9 mouse cellular contexts compared by ENCODE assay signal in the genomic region with DNA sequence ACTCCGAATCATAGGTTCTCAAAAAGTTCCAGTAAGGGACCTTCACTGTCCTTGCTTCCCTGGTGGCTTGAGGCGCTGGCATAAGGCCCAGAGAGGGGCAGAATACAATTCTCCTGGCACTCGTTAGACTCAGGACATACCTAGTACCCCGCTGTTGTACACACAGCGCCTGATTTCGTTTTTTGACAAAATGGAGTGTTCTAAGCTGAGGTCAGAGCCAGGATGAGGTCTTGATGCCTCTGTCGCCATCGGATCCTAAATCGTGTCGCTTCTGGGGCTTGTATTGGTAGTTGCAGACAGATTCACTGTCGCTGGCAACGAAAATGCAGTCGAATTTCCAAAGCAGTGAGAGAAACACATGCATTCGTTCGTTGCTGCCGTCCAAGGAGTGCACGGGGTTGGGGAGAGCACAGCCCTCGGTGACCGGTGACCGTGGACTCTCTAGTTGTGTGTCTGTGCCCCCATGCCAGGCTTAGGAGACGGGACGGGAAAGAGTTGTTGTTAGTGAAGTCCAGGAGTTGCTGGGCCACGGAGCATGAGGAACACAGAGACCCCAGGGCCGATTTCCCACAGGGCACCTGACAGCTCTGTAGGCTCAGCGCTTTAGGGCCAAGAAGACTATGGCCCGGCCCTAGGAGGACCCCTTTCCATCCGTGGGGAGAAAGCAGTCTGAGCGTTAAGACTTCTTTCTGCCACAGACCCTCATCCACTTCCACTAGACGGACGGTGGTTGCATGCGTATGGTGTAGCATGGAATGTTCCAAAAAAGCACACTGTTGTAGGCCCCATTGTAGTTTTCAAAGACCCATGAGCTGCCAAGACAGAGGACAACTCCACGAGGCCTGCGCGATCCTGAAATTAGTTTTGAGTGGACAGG. TPM values are rescaled to one million over a fixed set of nuclear protein-coding genes. Genes with fewer than 3 reads are reported as not detected.
DNase-seq lines count a peak whose midpoint lies in the region; ATAC-seq lines count a peak whose summit lies in the region.
"Had no signal": no experiment of that assay in that cellular context is flagged by ENCODE, and none has a peak within 500 bp of the region (broad histone marks: within the 10 kb centered on the region; RNA-seq: fewer than 3 reads in every experiment).

No protein-coding gene starts in this region.

- H3K9me3 ChIP-seq in hindbrain, embryonic 10.5 days: no peaks in the 10 kb centered on the region
- no peaks in the 10 kb centered on the region for H3K9me3 ChIP-seq in hindbrain, embryonic 12.5 days (replicated peaks)
- H3K9me3 ChIP-seq in neural tube, embryonic 15.5 days (replicated peaks): no peaks in the 10 kb centered on the region
- no peaks in the 10 kb centered on the region for H3K9me3 ChIP-seq in limb, embryonic 13.5 days

- no peak for ATAC-seq in hindbrain, embryonic 12.5 days (ENCODE audit: low FRiP score)
- no peak for ATAC-seq in neural tube, embryonic 15.5 days (ENCODE audit: low FRiP score)
- ATAC-seq in limb, embryonic 13.5 days (ENCODE audit: low FRiP score, low read depth): no peak
- ATAC-seq: hindbrain, embryonic 16.5 days had no signal

- H3K27me3 ChIP-seq in hindbrain, embryonic 10.5 days (ENCODE audit: insufficient read depth, poor library complexity, severe bottlenecking): peaks cover 100% of the 10 kb centered on the region
- H3K27me3 ChIP-seq in hindbrain, embryonic 12.5 days: peaks cover 100% of the 10 kb centered on the region
- peaks cover 90% of the 10 kb centered on the region for H3K27me3 ChIP-seq in neural tube, embryonic 15.5 days (replicated peaks)
- peaks cover 94% of the 10 kb centered on the region for H3K27me3 ChIP-seq in limb, embryonic 13.5 days

- H3K4me2 ChIP-seq in hindbrain, embryonic 12.5 days (replicated peaks): no peak overlapping the region
- H3K4me2 ChIP-seq in neural tube, embryonic 15.5 days: no peak overlapping the region
- peak overlapping the region; percentile 65 for H3K4me2 ChIP-seq in limb, embryonic 13.5 days (replicated peaks)

- no peak overlapping the region for H3K27ac ChIP-seq in hindbrain, embryonic 10.5 days
- H3K27ac ChIP-seq in hindbrain, embryonic 12.5 days: no peak overlapping the region
- no peak overlapping the region for H3K27ac ChIP-seq in neural tube, embryonic 15.5 days (replicated peaks)
- H3K27ac ChIP-seq in limb, embryonic 13.5 days: no peak overlapping the region

- no peaks in the 10 kb centered on the region for H3K36me3 ChIP-seq in hindbrain, embryonic 10.5 days
- no peaks in the 10 kb centered on the region for H3K36me3 ChIP-seq in hindbrain, embryonic 12.5 days
- no peaks in the 10 kb centered on the region for H3K36me3 ChIP-seq in neural tube, embryonic 15.5 days
- no peaks in the 10 kb centered on the region for H3K36me3 ChIP-seq in limb, embryonic 13.5 days

- peak overlapping the region; percentile 46; the same call in 1 of the 2 replicates for H3K4me3 ChIP-seq in hindbrain, embryonic 10.5 days
- H3K4me3 ChIP-seq in hindbrain, embryonic 12.5 days: no peak overlapping the region
- no peak overlapping the region; the same call in 1 of the 2 replicates for H3K4me3 ChIP-seq in neural tube, embryonic 15.5 days (replicated peaks)
- peak overlapping the region; percentile 51 for H3K4me3 ChIP-seq in limb, embryonic 13.5 days

- no peak overlapping the region for H3K9ac ChIP-seq in hindbrain, embryonic 12.5 days
- H3K9ac ChIP-seq in neural tube, embryonic 15.5 days (replicated peaks): no peak overlapping the region
- H3K9ac ChIP-seq in limb, embryonic 13.5 days: no peak overlapping the region

- 5% methylated on average over 34 of the region's 34 CpGs for WGBS in hindbrain, embryonic 10.5 days
- 5% methylated on average over 34 of the region's 34 CpGs for WGBS in hindbrain, embryonic 12.5 days
- WGBS in neural tube, embryonic 15.5 days: 7% methylated on average over 34 of the region's 34 CpGs
- 8% methylated on average over 34 of the region's 34 CpGs for WGBS in limb, embryonic 13.5 days

- H3K4me1 ChIP-seq in hindbrain, embryonic 10.5 days (replicated peaks): peaks cover 42% of the 10 kb centered on the region
- peaks cover 30% of the 10 kb centered on the region for H3K4me1 ChIP-seq in hindbrain, embryonic 12.5 days
- peaks cover 25% of the 10 kb centered on the region for H3K4me1 ChIP-seq in neural tube, embryonic 15.5 days
- H3K4me1 ChIP-seq in limb, embryonic 13.5 days: peaks cover 68% of the 10 kb centered on the region

- peak; percentile 45 for DNase-seq in hindbrain, embryonic 10.5 days (ENCODE audit: low spot score)
- DNase-seq in neural tube, embryonic 10.5 days (ENCODE audit: extremely low spot score, low spot score): peak; percentile 62
- DNase-seq in c-Kit-positive CD71-positive TER-119-positive erythroid progenitor cells, embryonic 14.5 days (ENCODE audit: low spot score): no peak
- no peak for DNase-seq in thymus, postnatal 36 days

RNA-seq across cellular contexts. Expression of a gene that starts 30.9 kb away (rescaled TPM):
- 0.07 and 0.09 TPM in 2 replicates for polyA plus RNA-seq in hindbrain, embryonic 10.5 days (2016; fragmentation: Nextera tagmentation; extraction: Ambion mirVana)
- 0.19 and 0.29 TPM in 2 replicates for polyA plus RNA-seq in hindbrain, embryonic 12.5 days (2016; fragmentation: Nextera tagmentation; extraction: Ambion mirVana)
- 0.19 and 1.1 TPM in 2 replicates for polyA plus RNA-seq in neural tube, embryonic 15.5 days (2015; fragmentation: Nextera tagmentation; extraction: Ambion mirVana)
- polyA plus RNA-seq in limb, embryonic 13.5 days (2015; fragmentation: Nextera tagmentation; extraction: Ambion mirVana): 3.7 and 4.6 TPM in 2 replicates
- polyA plus RNA-seq: frontal cortex, adult 2 months; hindbrain, embryonic 16.5 days had no signal

Comparison
In these comparisons a context has a peak if more than half of its experiments do, and no peak if none do; other contexts are left out.
1. H3K4me3 ChIP-seq: peak in hindbrain, embryonic 10.5 days (single experiment) and limb, embryonic 13.5 days (single experiment); none in hindbrain, embryonic 12.5 days (single experiment) and neural tube, embryonic 15.5 days (single experiment).
2. DNase-seq: peak in hindbrain, embryonic 10.5 days (single experiment) and neural tube, embryonic 10.5 days (single experiment); none in c-Kit-positive CD71-positive TER-119-positive erythroid progenitor cells, embryonic 14.5 days (single experiment) and thymus, postnatal 36 days (0 of 2).